ENCODE assay signal across 10 mouse cellular contexts in the genomic region with DNA sequence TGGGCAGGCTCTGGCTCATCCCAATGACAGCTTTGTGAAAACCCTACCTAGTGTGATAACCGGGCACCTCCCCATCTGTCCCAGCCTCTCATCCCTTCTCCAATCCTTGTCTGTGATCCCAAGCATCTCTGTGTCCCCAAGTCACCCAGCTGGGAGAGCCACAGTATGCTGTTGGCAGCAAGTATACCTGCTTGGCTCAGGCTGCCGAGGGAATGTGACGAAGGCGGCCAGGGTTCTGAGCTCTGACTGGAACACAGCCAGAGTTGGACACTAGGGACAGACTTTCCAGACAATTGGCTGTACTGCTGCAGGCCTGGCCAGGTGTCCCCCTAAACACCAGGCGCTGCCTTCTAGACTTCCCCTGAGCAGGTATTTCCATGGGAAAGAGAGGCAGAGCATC.
DNase-seq lines count a peak whose midpoint lies in the region; ATAC-seq and TF ChIP-seq lines count a peak whose summit lies in the region.
"Had no signal": no experiment of that assay in that cellular context is flagged by ENCODE, and none has a peak within 500 bp of the region (broad histone marks: within the 10 kb centered on the region; RNA-seq: fewer than 3 reads in every experiment).

No protein-coding gene starts in this region.

- no peaks in the 10 kb centered on the region for H3K4me1 ChIP-seq in forebrain, embryonic 14.5 days (ENCODE audit: control insufficient read depth, insufficient read depth, low read length)
- H3K4me1 ChIP-seq in forebrain, embryonic 10.5 days = 0 out of 2 replicates have a peak, but pooled peaks cover 5% of the 10 kb centered on the region
- H3K4me1 ChIP-seq in liver, adult 2 months (ENCODE audit: control insufficient read depth, insufficient read depth, low read length) = no peaks in the 10 kb centered on the region
- H3K4me1 ChIP-seq in liver, embryonic 11.5 days (replicated peaks; ENCODE audit: control insufficient read depth, insufficient read depth, low read length) = no peaks in the 10 kb centered on the region
- H3K4me1 ChIP-seq in thymus, adult 2 months (replicated peaks; ENCODE audit: control insufficient read depth, insufficient read depth, low read length) = no peaks in the 10 kb centered on the region

- H3K27ac ChIP-seq in forebrain, embryonic 14.5 days (ENCODE audit: low read depth, low read length) = no peak overlapping the region
- no peak overlapping the region for H3K27ac ChIP-seq in forebrain, embryonic 10.5 days
- no peak overlapping the region for H3K27ac ChIP-seq in liver, adult 2 months (replicated peaks; ENCODE audit: insufficient read depth, low read depth, low read length)
- H3K27ac ChIP-seq in liver, embryonic 11.5 days (ENCODE audit: low read depth, low read length) = no peak overlapping the region
- H3K27ac ChIP-seq in thymus, adult 2 months (ENCODE audit: control insufficient read depth, insufficient read depth, low read length) = no peak overlapping the region

- DNase-seq in forebrain, embryonic 14.5 days (ENCODE audit: low spot score) = peak; percentile 11
- no peak for DNase-seq in forebrain, embryonic 10.5 days (ENCODE audit: extremely low spot score, low spot score)
- DNase-seq in liver, adult 2 months (ENCODE audit: extremely low read depth, low read depth, low spot score) = peak; percentile 19
- no peak for DNase-seq in liver, embryonic 11.5 days (ENCODE audit: low spot score)
- DNase-seq in cerebellum, adult 9-11 months = peak; percentile 81
- peak; percentile 72 to 82 for DNase-seq in heart, postnatal 14 days
- no peak for DNase-seq in thymus, adult 2 months

- no peaks in the 10 kb centered on the region for H3K9me3 ChIP-seq in forebrain, embryonic 14.5 days (replicated peaks; ENCODE audit: control insufficient read depth, low read length)
- H3K9me3 ChIP-seq in forebrain, embryonic 10.5 days = no peaks in the 10 kb centered on the region
- H3K9me3 ChIP-seq in liver, embryonic 11.5 days (ENCODE audit: control insufficient read depth, low read length) = no peaks in the 10 kb centered on the region
- H3K9me3 ChIP-seq: limb, embryonic 13.5 days had no signal

- no peak for ATAC-seq in forebrain, embryonic 14.5 days
- ATAC-seq in liver, embryonic 11.5 days (replicated peaks; ENCODE audit: low FRiP score) = no peak
- no peak for ATAC-seq in megakaryocyte, adult 5-6 weeks (ENCODE audit: poor library complexity, severe bottlenecking)
- ATAC-seq: inflammation-experienced regulatory T-cells, adult 6 months had no signal

- 73% methylated on average over 5 of the region's 5 CpGs for WGBS in forebrain, embryonic 14.5 days
- WGBS in forebrain, embryonic 10.5 days = 93% methylated on average over 5 of the region's 5 CpGs
- 59% methylated on average over 5 of the region's 5 CpGs for WGBS in liver, adult 2 months
- 89% methylated on average over 5 of the region's 5 CpGs for WGBS in liver, embryonic 11.5 days
- WGBS in thymus, adult 2 months = 93% methylated on average over 5 of the region's 5 CpGs

- no peaks in the 10 kb centered on the region for H3K27me3 ChIP-seq in forebrain, embryonic 14.5 days (replicated peaks; ENCODE audit: control insufficient read depth, insufficient read depth, low read length)
- no peaks in the 10 kb centered on the region for H3K27me3 ChIP-seq in forebrain, embryonic 10.5 days (ENCODE audit: poor library complexity, severe bottlenecking)
- no peaks in the 10 kb centered on the region for H3K27me3 ChIP-seq in liver, adult 2 months (ENCODE audit: control insufficient read depth, insufficient read depth, low read length)
- H3K27me3 ChIP-seq in liver, embryonic 11.5 days (replicated peaks; ENCODE audit: control insufficient read depth, insufficient read depth, low read length) = no peaks in the 10 kb centered on the region
- H3K27me3 ChIP-seq in thymus, adult 2 months (ENCODE audit: control insufficient read depth, insufficient read depth, low read length) = no peaks in the 10 kb centered on the region
- H3K27me3 ChIP-seq: limb, embryonic 13.5 days had no signal

- no peak overlapping the region for H3K4me3 ChIP-seq in forebrain, embryonic 14.5 days (ENCODE audit: low read depth, low read length)
- no peak overlapping the region for H3K4me3 ChIP-seq in forebrain, embryonic 10.5 days
- H3K4me3 ChIP-seq in liver, adult 2 months (ENCODE audit: insufficient read depth, low read depth, low read length) = no peak overlapping the region
- H3K4me3 ChIP-seq in liver, embryonic 11.5 days (ENCODE audit: low read depth, low read length) = no peak overlapping the region
- no peak overlapping the region for H3K4me3 ChIP-seq in thymus, adult 2 months (ENCODE audit: control insufficient read depth, insufficient read depth, low read length)
- H3K4me3 ChIP-seq: limb, embryonic 13.5 days had no signal

- intact Hi-C loops in heart, postnatal 14 days (cut with DNase I) = no loop called here

- H3K9ac ChIP-seq in forebrain, embryonic 14.5 days (ENCODE audit: low read length) = no peak overlapping the region
- H3K9ac ChIP-seq in liver, adult 2 months (ENCODE audit: low read depth, low read length) = no peak overlapping the region
- no peak overlapping the region for H3K9ac ChIP-seq in liver, embryonic 11.5 days (ENCODE audit: low read depth, low read length)
- H3K9ac ChIP-seq: limb, embryonic 13.5 days had no signal

- H3K79me2 ChIP-seq in liver, adult 2 months (ENCODE audit: control insufficient read depth, insufficient read depth, low read length) = no peaks in the 10 kb centered on the region

- no peaks in the 10 kb centered on the region for H3K36me3 ChIP-seq in forebrain, embryonic 14.5 days (ENCODE audit: control insufficient read depth, insufficient read depth, low read length)
- H3K36me3 ChIP-seq in forebrain, embryonic 10.5 days (replicated peaks) = no peaks in the 10 kb centered on the region
- H3K36me3 ChIP-seq in liver, adult 2 months (ENCODE audit: control insufficient read depth, insufficient read depth, low read length) = no peaks in the 10 kb centered on the region
- no peaks in the 10 kb centered on the region for H3K36me3 ChIP-seq in liver, embryonic 11.5 days (ENCODE audit: control insufficient read depth, insufficient read depth, low read length)
- H3K36me3 ChIP-seq in thymus, adult 2 months (ENCODE audit: control insufficient read depth, insufficient read depth, low read length) = no peaks in the 10 kb centered on the region

- TF ChIP-seq CTCF in liver, adult 2 months (IDR thresholded peaks at IDR 0.05; ENCODE audit: low read depth, low read length) = no peak
- no peak for TF ChIP-seq CTCF in thymus, adult 2 months (IDR thresholded peaks at IDR 0.05; ENCODE audit: borderline replicate concordance, control insufficient read depth, extremely low read depth, insufficient read depth, low read length, poor library complexity)

- TF ChIP-seq POLR2A in liver, adult 2 months (IDR thresholded peaks at IDR 0.05; ENCODE audit: extremely low read depth, insufficient read depth, low read length) = no peak
- no peak for TF ChIP-seq POLR2A in thymus, adult 2 months (IDR thresholded peaks at IDR 0.05; ENCODE audit: control insufficient read depth, extremely low read depth, insufficient read depth, low read length, poor library complexity)

- H3K4me2 ChIP-seq in forebrain, embryonic 14.5 days (ENCODE audit: low read length) = no peak overlapping the region
- H3K4me2 ChIP-seq in liver, embryonic 11.5 days = no peak overlapping the region
- H3K4me2 ChIP-seq: limb, embryonic 13.5 days had no signal

Comparison
In these comparisons a context has a peak if more than half of its experiments do, and no peak if none do; other contexts are left out.
1. DNase-seq: peak in forebrain, embryonic 14.5 days (single experiment), liver, adult 2 months (single experiment), cerebellum, adult 9-11 months (single experiment) and heart, postnatal 14 days (2 of 2); none in forebrain, embryonic 10.5 days (single experiment), liver, embryonic 11.5 days (single experiment) and thymus, adult 2 months (single experiment).